8 mouse cellular contexts compared by ENCODE assay signal in the genomic region with DNA sequence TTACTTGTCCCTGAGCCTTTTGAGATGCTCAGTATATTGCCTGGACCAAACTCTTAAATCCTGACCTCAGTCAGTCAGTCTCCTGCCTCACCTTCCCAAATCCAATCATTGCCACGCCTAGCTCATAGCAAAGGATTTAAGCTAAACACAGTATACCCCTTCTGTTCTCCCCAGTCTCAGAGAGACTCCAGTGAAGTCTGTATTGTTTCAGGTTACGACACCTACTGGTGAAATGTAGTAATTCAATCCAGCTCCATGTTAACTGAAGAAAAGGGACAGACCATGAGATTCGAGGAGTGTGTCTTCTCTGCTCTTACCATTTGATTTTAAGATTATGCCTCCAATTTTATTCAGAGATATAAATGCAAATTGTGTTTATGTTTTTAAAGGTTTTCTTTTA.
DNase-seq lines count a peak whose midpoint lies in the region; ATAC-seq and TF ChIP-seq lines count a peak whose summit lies in the region.

No protein-coding gene starts in this region.

- no peak overlapping the region for H3K4me2 ChIP-seq in forebrain, embryonic 12.5 days

- no peak overlapping the region for H3K9ac ChIP-seq in forebrain, embryonic 12.5 days

- WGBS in kidney, adult 2 months: 16% methylated on average over 3 of the region's 3 CpGs
- 12% methylated on average over 3 of the region's 3 CpGs for WGBS in forebrain, embryonic 12.5 days
- WGBS in large intestine, adult 2 months: 19% methylated on average over 3 of the region's 3 CpGs

- peak; percentile 71 for ATAC-seq in forebrain, embryonic 12.5 days (ENCODE audit: low FRiP score)

- H3K27me3 ChIP-seq in kidney, adult 2 months (replicated peaks; ENCODE audit: control insufficient read depth, insufficient read depth, low read length): no peaks in the 10 kb centered on the region
- H3K27me3 ChIP-seq in forebrain, embryonic 12.5 days: no peaks in the 10 kb centered on the region

- no peaks in the 10 kb centered on the region for H3K9me3 ChIP-seq in forebrain, embryonic 12.5 days

- H3K4me1 ChIP-seq in kidney, adult 2 months (ENCODE audit: control insufficient read depth, insufficient read depth, low read length): peaks cover 3% of the 10 kb centered on the region
- H3K4me1 ChIP-seq in forebrain, embryonic 12.5 days: peaks cover 27% of the 10 kb centered on the region

- H3K4me3 ChIP-seq in kidney, adult 2 months (ENCODE audit: insufficient read depth, low read depth, low read length): no peak overlapping the region
- H3K4me3 ChIP-seq in forebrain, embryonic 12.5 days (replicated peaks): no peak overlapping the region

- H3K27ac ChIP-seq in kidney, adult 2 months (ENCODE audit: insufficient read depth, low read depth, low read length): no peak overlapping the region
- H3K27ac ChIP-seq in forebrain, embryonic 12.5 days: peak overlapping the region; percentile 51; the same call in 1 of the 2 replicates

- DNase-seq in kidney, adult 2 months: peak; percentile 63
- DNase-seq in kidney, adult 11 months: no peak
- peak; percentile 47 for DNase-seq in CD4-positive helper T cell, adult 2 months (ENCODE audit: low read depth, low spot score)
- peak; percentile 58 for DNase-seq in adipocyte (ENCODE audit: low spot score)
- DNase-seq in large intestine, adult 2 months (ENCODE audit: low read depth, low spot score): peak; percentile 35
- peak; percentile 44 for DNase-seq in retina, adult 2 months (ENCODE audit: low read depth, low spot score)
- no peak for DNase-seq in urinary bladder, postnatal 14 days (ENCODE audit: low spot score)

- TF ChIP-seq POLR2A in kidney, adult 2 months (IDR thresholded peaks at IDR 0.05; ENCODE audit: low read depth, low read length): no peak

- no peaks in the 10 kb centered on the region for H3K36me3 ChIP-seq in kidney, adult 2 months (ENCODE audit: control insufficient read depth, insufficient read depth, low read length)
- H3K36me3 ChIP-seq in forebrain, embryonic 12.5 days (replicated peaks): peaks cover 13% of the 10 kb centered on the region

- TF ChIP-seq CTCF in kidney, adult 2 months (conservative IDR thresholded peaks at IDR 0.05; ENCODE audit: insufficient read depth, insufficient read length, low read depth, low read length): peak; percentile 24; the same call in 1 of the 2 replicates

Comparison
In these comparisons a context has a peak if more than half of its experiments do, and no peak if none do; other contexts are left out.
1. DNase-seq: peak in kidney, adult 2 months (single experiment), CD4-positive helper T cell, adult 2 months (single experiment), adipocyte (single experiment), large intestine, adult 2 months (single experiment) and retina, adult 2 months (single experiment); none in kidney, adult 11 months (single experiment) and urinary bladder, postnatal 14 days (single experiment).